Mouse (Mus musculus) neural tube, embryonic 14.5 days (tissue): ENCODE measurements around the gene Siglecg. TPM values are rescaled to one million over a fixed set of nuclear protein-coding genes. Genes with fewer than 3 reads are reported as not detected.

Source experiments
- ATAC-seq: fragments of 200-750 bp; cut with Nextera tagmentation; 2 replicates; pipeline ENCODE4 v1.8.0; 2017; ENCODE audit warnings: low read depth, mild to moderate bottlenecking, moderate TSS enrichment, moderate library complexity
- H3K27ac ChIP-seq: fragments of 300-500 bp; sonication (generic); 2 replicates; pipeline ENCODE4 v1.5.1; 2014; ENCODE audit warnings: low read depth, mild to moderate bottlenecking, control low read depth, low read length, moderate library complexity, mixed read lengths
- H3K27me3 ChIP-seq: fragments of 300-500 bp; sonication (generic); 2 replicates; pipeline ENCODE4 v1.6.1; 2014; ENCODE audit warnings: low read length; ENCODE audit not compliant: control insufficient read depth, insufficient read depth
- H3K36me3 ChIP-seq: fragments of 300-500 bp; sonication (generic); 2 replicates; pipeline ENCODE4 v1.6.1; 2014; ENCODE audit warnings: low read length, mixed read lengths; ENCODE audit not compliant: control insufficient read depth, insufficient read depth
- H3K4me1 ChIP-seq: fragments of 300-500 bp; sonication (generic); 2 replicates; pipeline ENCODE4 v1.6.1; 2014; ENCODE audit warnings: low read length; ENCODE audit not compliant: control insufficient read depth, insufficient read depth
- H3K4me2 ChIP-seq: fragments of 300-500 bp; sonication (generic); 2 replicates; pipeline ENCODE4 v1.6.1; 2014; ENCODE audit warnings: mild to moderate bottlenecking, low read depth, low read length, control low read depth
- H3K4me3 ChIP-seq: fragments of 300-500 bp; sonication (generic); 2 replicates; pipeline ENCODE4 v1.5.1; 2014; ENCODE audit warnings: low read depth, low read length, control low read depth, mixed read lengths
- H3K9ac ChIP-seq: fragments of 300-500 bp; sonication (generic); replicated peaks from 2 replicates; pipeline ENCODE4 v1.6.1; 2014; ENCODE audit warnings: low read depth, mild to moderate bottlenecking, control low read depth, low read length, mixed read lengths
- H3K9me3 ChIP-seq: fragments of 300-500 bp; sonication (generic); 2 replicates; pipeline ENCODE4 v1.6.1; 2016; ENCODE audit warnings: low read length; ENCODE audit not compliant: control insufficient read depth
- WGBS: fragments of 180-500 bp; shearing (Covaris S2); extraction: QIAGEN DNeasy Blood & Tissue Kit; methylation state at CpG from one replicate; pipeline ENCODE4 v1.1.7; 2014; 5-methylcytosine and 5-hydroxymethylcytosine counted together
- polyA plus RNA-seq: library from polyadenylated mRNA; unstranded; fragments of >200 nt; fragmentation: Nextera tagmentation; extraction: Ambion mirVana; gene quantifications from 2 replicates; pipeline ENCODE4 v1.2.1, GENCODE M21; 2014

The Siglecg gene
- polyA plus RNA-seq, 1 experiment from 2014 or later = not detected

GRCm38 (mm10) chr7:43448246-43448645 is 40.2 kb downstream of the Siglecg start:
- Histone ChIP-seq H3K4me2 (no peak overlapping the region), H3K9me3 (no peaks in the 10 kb centered on the region), H3K27ac (no peak overlapping the region), H3K36me3 (peaks cover 3% of the 10 kb centered on the region; the same call in 1 of the 2 replicates), H3K4me1 (peaks cover 11% of the 10 kb centered on the region), H3K4me3 (no peak overlapping the region), H3K9ac (no peak overlapping the region), H3K27me3 (no peaks in the 10 kb centered on the region)
- ATAC-seq = no peak
- WGBS = 93% methylated on average over 3 of the region's 3 CpGs

GRCm38 (mm10) chr7:43449811-43450210 is 41.8 kb downstream of the Siglecg start:
- ATAC-seq = no peak
- H3K36me3 ChIP-seq = peaks cover 17% of the 10 kb centered on the region
- no peak overlapping the region for H3K27ac ChIP-seq
- WGBS = 92% methylated on average over 2 of the region's 2 CpGs
- no peak overlapping the region for H3K4me2 ChIP-seq
- no peaks in the 10 kb centered on the region for H3K27me3 ChIP-seq
- no peak overlapping the region for H3K9ac ChIP-seq
- H3K4me1 ChIP-seq = peaks cover 4% of the 10 kb centered on the region; the same call in 1 of the 2 replicates
- no peaks in the 10 kb centered on the region for H3K9me3 ChIP-seq
- no peak overlapping the region for H3K4me3 ChIP-seq

DNA sequence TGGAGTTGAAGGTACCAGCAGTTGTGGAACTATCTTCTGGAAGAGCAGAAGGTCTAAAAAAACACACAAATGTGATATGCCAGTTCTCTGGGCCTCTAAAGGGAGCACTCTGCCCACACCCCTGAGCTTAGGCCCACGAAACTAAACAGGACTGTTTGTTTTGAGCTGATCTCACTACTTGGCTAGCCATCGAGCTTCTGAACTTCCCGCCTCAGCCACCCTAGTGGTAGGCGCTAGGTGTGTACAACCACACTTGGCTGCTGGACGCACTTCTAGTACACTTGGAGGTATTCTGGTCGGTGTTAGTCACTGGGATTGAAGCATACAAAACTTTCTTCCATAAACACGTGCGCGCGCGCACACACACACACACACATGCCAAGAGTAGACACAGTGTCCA is 43.7 kb downstream of the Siglecg start:
- no peaks in the 10 kb centered on the region for H3K9me3 ChIP-seq
- H3K27ac ChIP-seq = no peak overlapping the region
- no peak overlapping the region for H3K4me3 ChIP-seq
- no peak for ATAC-seq
- no peaks in the 10 kb centered on the region for H3K27me3 ChIP-seq
- H3K4me1 ChIP-seq = no peaks in the 10 kb centered on the region
- 96% methylated on average over 11 of the region's 11 CpGs for WGBS
- no peak overlapping the region for H3K4me2 ChIP-seq
- no peak overlapping the region for H3K9ac ChIP-seq
- peaks cover 17% of the 10 kb centered on the region for H3K36me3 ChIP-seq

DNA sequence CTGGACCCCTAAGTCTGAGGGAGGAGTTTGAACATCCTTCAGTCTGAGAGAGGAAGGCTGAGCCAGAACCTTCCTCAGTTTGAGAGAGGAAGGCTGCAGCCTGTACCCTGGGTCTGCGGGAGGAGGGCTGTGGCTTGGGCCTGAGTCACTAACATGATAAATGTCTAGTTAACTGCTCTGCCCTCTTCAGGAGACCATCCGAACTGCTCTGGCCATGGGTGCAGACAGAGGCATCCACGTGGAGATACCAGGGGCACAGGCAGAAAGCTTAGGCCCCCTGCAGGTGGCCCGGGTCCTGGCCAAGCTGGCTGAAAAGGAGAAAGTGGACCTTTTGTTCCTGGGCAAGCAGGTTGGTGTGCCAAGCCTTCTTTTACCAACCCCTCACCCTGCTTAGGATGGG is 44.6 kb downstream of the Siglecg start:
- H3K36me3 ChIP-seq = peaks cover 17% of the 10 kb centered on the region
- H3K4me2 ChIP-seq = no peak overlapping the region
- H3K4me1 ChIP-seq = no peaks in the 10 kb centered on the region
- WGBS = 55% methylated on average over 4 of the region's 4 CpGs
- no peaks in the 10 kb centered on the region for H3K9me3 ChIP-seq
- no peak for ATAC-seq
- H3K4me3 ChIP-seq = no peak overlapping the region
- H3K27ac ChIP-seq = no peak overlapping the region
- no peaks in the 10 kb centered on the region for H3K27me3 ChIP-seq
- H3K9ac ChIP-seq = no peak overlapping the region

- H3K36me3 ChIP-seq = peaks cover 17% of the 10 kb centered on the region
- no peaks in the 10 kb centered on the region for H3K9me3 ChIP-seq
- no peak for ATAC-seq
- 87% methylated on average over 14 of the region's 14 CpGs for WGBS
- H3K9ac ChIP-seq = no peak overlapping the region
- H3K4me3 ChIP-seq = no peak overlapping the region
- no peaks in the 10 kb centered on the region for H3K4me1 ChIP-seq
- H3K4me2 ChIP-seq = no peak overlapping the region
- no peak overlapping the region for H3K27ac ChIP-seq
- no peaks in the 10 kb centered on the region for H3K27me3 ChIP-seq
Observed at GRCm38 (mm10) chr7:43453599-43454355, 45.8 kb downstream of the Siglecg start.

DNA sequence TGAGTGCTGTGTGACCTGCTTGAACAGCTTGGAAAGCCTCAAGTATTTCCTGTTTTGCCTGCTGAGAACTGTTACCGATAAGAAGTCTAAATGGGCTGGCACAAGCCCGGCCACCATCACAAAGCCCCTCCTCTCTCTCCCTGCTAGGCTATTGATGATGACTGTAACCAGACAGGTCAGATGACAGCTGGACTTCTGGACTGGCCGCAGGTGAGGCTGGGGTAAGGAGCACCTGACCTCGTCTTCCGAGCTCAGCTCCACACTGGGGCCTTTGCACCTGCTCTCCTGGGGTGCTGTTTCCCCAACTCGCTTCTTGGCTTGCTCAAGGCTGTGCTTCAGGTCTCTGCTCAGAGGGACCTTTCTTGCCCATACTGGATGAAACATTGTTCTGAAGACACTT is 46.4 kb downstream of the Siglecg start:
- H3K9me3 ChIP-seq = no peaks in the 10 kb centered on the region
- peaks cover 17% of the 10 kb centered on the region for H3K36me3 ChIP-seq

GRCm38 (mm10) chr7:43462851-43463250 is 54.8 kb downstream of the Siglecg start, which contains the start of gene Vsig10l:
Vsig10l (plus strand) TSS chr7:43463151.
- H3K27ac ChIP-seq = no peak within 1 kb of the TSS
- no peak within 1 kb of the TSS for H3K4me2 ChIP-seq
- no peak within 1 kb of the TSS for H3K4me3 ChIP-seq
- H3K36me3 ChIP-seq = no peaks in the 10 kb centered on the region
- WGBS = 73% methylated on average over 4 of the region's 4 CpGs
- ATAC-seq = no peak
- no peak within 1 kb of the TSS for H3K9ac ChIP-seq
- 0 out of 2 replicates have a peak, but pooled peaks cover 3% of the 10 kb centered on the region for H3K4me1 ChIP-seq
- no peaks in the 10 kb centered on the region for H3K9me3 ChIP-seq
- H3K27me3 ChIP-seq = peaks cover 4% of the 10 kb centered on the region; the same call in 1 of the 2 replicates

More for the DNA sequence above, 46.4 kb downstream of the Siglecg start:
- Histone ChIP-seq H3K4me2 (no peak overlapping the region), H3K27me3 (no peaks in the 10 kb centered on the region), H3K4me3 (no peak overlapping the region), H3K27ac (no peak overlapping the region), H3K9ac (no peak overlapping the region), H3K4me1 (no peaks in the 10 kb centered on the region)
- 94% methylated on average over 6 of the region's 6 CpGs for WGBS
- ATAC-seq = no peak

DNA sequence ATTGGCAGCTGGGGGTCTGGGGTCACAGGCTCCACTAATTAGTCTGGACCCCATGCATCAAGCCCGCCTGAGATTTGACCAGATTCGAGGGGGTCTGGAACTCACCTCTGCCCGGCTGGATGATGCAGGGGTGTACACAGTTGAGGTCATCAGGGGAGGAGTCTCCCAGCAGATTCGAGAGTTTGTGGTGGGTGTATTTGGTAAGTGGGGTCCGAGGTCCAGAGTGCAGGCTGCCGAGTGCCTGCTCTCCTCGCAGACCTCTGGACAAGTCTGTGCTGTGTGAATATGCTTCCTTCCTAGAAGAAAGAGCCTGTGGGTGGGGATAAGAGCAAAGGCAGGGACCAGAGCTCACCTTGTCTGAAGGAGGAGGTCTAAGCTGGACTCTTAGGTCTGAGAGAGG is 56.0 kb downstream of the Siglecg start:
- Histone ChIP-seq H3K9me3 (no peaks in the 10 kb centered on the region), H3K9ac (no peak overlapping the region), H3K4me1 (0 out of 2 replicates have a peak, but pooled peaks cover 3% of the 10 kb centered on the region), H3K27ac (no peak overlapping the region), H3K4me2 (no peak overlapping the region), H3K36me3 (no peaks in the 10 kb centered on the region), H3K27me3 (peaks cover 4% of the 10 kb centered on the region; the same call in 1 of the 2 replicates), H3K4me3 (no peak overlapping the region)
- 87% methylated on average over 7 of the region's 7 CpGs for WGBS
- ATAC-seq = no peak

GRCm38 (mm10) chr7:43464864-43465343 is 56.9 kb downstream of the Siglecg start:
- H3K27me3 ChIP-seq = peaks cover 4% of the 10 kb centered on the region; the same call in 1 of the 2 replicates
- H3K4me3 ChIP-seq = peak overlapping the region; percentile 37
- 0 out of 2 replicates have a peak, but pooled peaks cover 3% of the 10 kb centered on the region for H3K4me1 ChIP-seq
- peak overlapping the region; percentile 75 for H3K4me2 ChIP-seq
- H3K36me3 ChIP-seq = no peaks in the 10 kb centered on the region
- no peaks in the 10 kb centered on the region for H3K9me3 ChIP-seq
- peak; percentile 73 for ATAC-seq
- H3K9ac ChIP-seq = peak overlapping the region; percentile 62
- H3K27ac ChIP-seq = 0 out of 2 replicates have a peak overlapping the region, but pooled peaks have one; percentile 22
- 8% methylated on average over 35 of the region's 35 CpGs for WGBS
